Mouse (Mus musculus): Measurements from ENCODE around the gene Gm49387. TPM values are rescaled to one million over a fixed set of nuclear protein-coding genes. Genes with fewer than 3 reads are reported as not detected.

Gene Gm49387
- 1.7 and 2.1 TPM in 2 replicates for polyA plus RNA-seq (2015; fragmentation: Nextera tagmentation; extraction: Ambion mirVana)

DNA sequence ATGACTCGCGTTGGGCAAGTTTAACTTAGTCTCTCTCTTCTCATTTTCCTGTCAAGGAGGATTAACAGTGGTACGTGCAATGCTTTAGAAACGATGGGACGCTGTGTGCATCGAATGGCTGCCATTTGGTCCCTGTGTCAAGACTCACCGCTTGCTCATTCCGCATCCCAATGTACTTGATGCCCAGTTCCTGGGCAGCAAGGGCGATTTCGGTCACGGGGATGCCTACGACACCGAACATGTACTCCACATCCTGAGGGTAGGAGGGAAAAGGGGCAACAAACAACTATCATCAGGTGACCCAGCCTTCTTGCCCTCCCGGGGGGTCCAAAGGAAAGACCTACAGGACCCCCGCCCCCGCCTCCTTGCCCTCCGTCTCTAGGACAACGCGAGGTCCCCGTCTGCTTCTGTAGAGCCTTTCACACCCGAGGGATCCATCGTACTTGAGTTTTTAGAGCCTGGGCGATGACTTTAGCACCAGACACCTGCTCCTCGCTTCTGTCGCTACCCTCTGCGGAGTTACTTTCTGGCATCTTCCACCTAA lies at the start of gene Gm49387:
Gm49387 (minus strand) TSS at position 533 of the 544 bp plus-strand sequence.
- no peaks in the 10 kb centered on the region for H3K27me3 ChIP-seq (replicated peaks; ENCODE audit: control insufficient read depth, insufficient read depth, low read length)
- H3K4me2 ChIP-seq (ENCODE audit: low read length): peak within 1 kb of the TSS; percentile 97
- H3K27ac ChIP-seq (ENCODE audit: low read depth, low read length): peak within 1 kb of the TSS; percentile 86
- whole genome bisulfite sequencing: 5% methylated on average over 26 of the region's 26 CpGs
- peak within 1 kb of the TSS; percentile 75 for H3K9ac ChIP-seq (ENCODE audit: low read depth, low read length)
- ATAC-seq: peak; percentile 66
- no peaks in the 10 kb centered on the region for H3K9me3 ChIP-seq (ENCODE audit: control insufficient read depth, low read length)
- peaks cover 11% of the 10 kb centered on the region for H3K4me1 ChIP-seq (ENCODE audit: control insufficient read depth, insufficient read depth, low read depth, low read length)
- peak within 1 kb of the TSS; percentile 60 for H3K4me3 ChIP-seq (ENCODE audit: low read length)
- H3K36me3 ChIP-seq (ENCODE audit: control insufficient read depth, insufficient read depth, low read length): no peaks in the 10 kb centered on the region

DNA sequence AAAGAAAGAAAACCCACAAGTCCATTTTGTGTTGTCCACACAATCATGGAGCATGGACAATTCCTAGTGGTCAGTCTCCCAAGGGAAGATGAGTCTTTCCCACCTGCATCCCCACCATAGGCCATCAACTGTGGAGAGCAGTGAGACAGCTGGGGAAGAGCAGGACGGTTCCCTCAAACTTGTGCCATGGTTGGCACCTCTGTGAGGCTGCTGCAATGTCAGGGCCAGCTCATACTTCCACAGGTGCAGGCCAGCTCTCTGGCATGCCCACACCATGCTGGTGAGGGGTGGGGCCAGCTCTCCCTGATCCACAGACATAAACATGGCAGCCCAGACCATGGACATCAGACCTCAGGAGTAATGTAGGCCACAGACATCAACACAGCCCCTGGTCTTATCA lies 45.6 kb upstream of the Gm49387 start:
- 83% methylated on average over 1 of the region's 1 CpGs for WGBS
- Histone ChIP-seq H3K9ac (ENCODE audit: low read depth, low read length) (no peak overlapping the region), H3K27ac (ENCODE audit: low read depth, low read length) (no peak overlapping the region), H3K9me3 (ENCODE audit: control insufficient read depth, low read length) (no peaks in the 10 kb centered on the region), H3K27me3 (replicated peaks; ENCODE audit: control insufficient read depth, insufficient read depth, low read length) (no peaks in the 10 kb centered on the region), H3K36me3 (ENCODE audit: control insufficient read depth, insufficient read depth, low read length) (no peaks in the 10 kb centered on the region), H3K4me1 (ENCODE audit: control insufficient read depth, insufficient read depth, low read depth, low read length) (no peaks in the 10 kb centered on the region), H3K4me2 (ENCODE audit: low read length) (no peak overlapping the region), H3K4me3 (ENCODE audit: low read length) (no peak overlapping the region)
- ATAC-seq: no peak

DNA sequence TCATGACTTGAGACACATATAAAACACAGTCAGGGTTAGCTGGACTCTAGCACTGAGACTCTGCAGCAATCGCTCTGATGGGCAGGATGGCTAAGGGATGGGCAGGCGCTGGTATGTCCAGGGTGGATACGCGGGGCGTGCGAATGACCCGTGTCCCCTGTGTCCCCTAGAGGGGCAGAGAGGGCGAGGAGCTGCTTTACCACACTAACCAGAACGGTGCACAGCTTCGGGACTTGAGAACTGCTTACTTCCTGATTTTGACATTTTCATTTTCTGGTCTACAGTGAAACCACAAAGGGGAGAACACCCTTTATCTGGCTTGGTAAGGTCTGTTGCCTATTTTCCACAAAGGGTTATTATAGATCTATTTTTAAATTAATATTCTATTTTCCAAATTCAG lies 45.0 kb upstream of the Gm49387 start:
- no peak for ATAC-seq
- no peaks in the 10 kb centered on the region for H3K36me3 ChIP-seq (ENCODE audit: control insufficient read depth, insufficient read depth, low read length)
- H3K4me2 ChIP-seq (ENCODE audit: low read length): no peak overlapping the region
- H3K27me3 ChIP-seq (replicated peaks; ENCODE audit: control insufficient read depth, insufficient read depth, low read length): no peaks in the 10 kb centered on the region
- no peak overlapping the region for H3K4me3 ChIP-seq (ENCODE audit: low read length)
- H3K9ac ChIP-seq (ENCODE audit: low read depth, low read length): no peak overlapping the region
- H3K4me1 ChIP-seq (ENCODE audit: control insufficient read depth, insufficient read depth, low read depth, low read length): no peaks in the 10 kb centered on the region
- no peaks in the 10 kb centered on the region for H3K9me3 ChIP-seq (ENCODE audit: control insufficient read depth, low read length)
- WGBS: 86% methylated on average over 10 of the region's 10 CpGs
- H3K27ac ChIP-seq (ENCODE audit: low read depth, low read length): no peak overlapping the region

DNA sequence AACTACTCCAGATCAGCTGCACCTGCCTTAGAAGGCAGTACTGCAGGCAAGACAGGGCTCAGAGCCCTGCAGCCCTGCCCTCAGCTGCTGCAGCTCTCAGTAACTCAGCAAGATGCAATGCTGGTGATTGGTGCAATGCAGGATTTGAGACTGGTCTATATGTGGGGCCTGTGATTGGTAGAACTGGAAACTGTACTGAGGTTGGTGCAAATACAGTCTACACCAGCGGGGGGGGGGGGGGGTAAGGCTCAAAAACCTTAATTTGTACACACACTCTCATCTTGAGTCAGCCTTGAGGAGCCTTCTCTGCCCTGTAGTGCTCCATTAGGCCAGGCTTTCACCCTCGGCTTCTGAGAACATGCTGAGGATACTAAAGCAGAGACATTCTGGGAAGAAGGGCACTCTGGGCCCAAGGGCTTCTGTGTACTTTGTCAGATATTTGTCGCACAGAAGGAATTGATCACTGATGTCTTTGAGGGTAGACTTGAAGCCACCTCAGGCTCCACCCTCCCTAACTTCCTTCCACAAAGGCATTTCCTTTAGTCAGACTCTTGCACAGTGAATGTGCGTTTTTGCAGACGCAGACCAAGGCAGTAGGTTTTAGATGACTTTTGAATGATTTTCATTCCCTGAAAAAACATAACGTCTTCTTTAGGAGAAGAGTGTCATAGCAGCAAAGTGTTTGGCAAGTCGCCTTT lies 43.8 kb upstream of the Gm49387 start:
- H3K9ac ChIP-seq (ENCODE audit: low read depth, low read length): no peak overlapping the region
- WGBS: 69% methylated on average over 7 of the region's 7 CpGs
- H3K4me1 ChIP-seq (ENCODE audit: control insufficient read depth, insufficient read depth, low read depth, low read length): no peaks in the 10 kb centered on the region
- no peaks in the 10 kb centered on the region for H3K36me3 ChIP-seq (ENCODE audit: control insufficient read depth, insufficient read depth, low read length)
- no peak overlapping the region for H3K27ac ChIP-seq (ENCODE audit: low read depth, low read length)
- H3K9me3 ChIP-seq (ENCODE audit: control insufficient read depth, low read length): no peaks in the 10 kb centered on the region
- H3K4me3 ChIP-seq (ENCODE audit: low read length): no peak overlapping the region
- no peaks in the 10 kb centered on the region for H3K27me3 ChIP-seq (replicated peaks; ENCODE audit: control insufficient read depth, insufficient read depth, low read length)
- H3K4me2 ChIP-seq (ENCODE audit: low read length): no peak overlapping the region
- no peak for ATAC-seq

DNA sequence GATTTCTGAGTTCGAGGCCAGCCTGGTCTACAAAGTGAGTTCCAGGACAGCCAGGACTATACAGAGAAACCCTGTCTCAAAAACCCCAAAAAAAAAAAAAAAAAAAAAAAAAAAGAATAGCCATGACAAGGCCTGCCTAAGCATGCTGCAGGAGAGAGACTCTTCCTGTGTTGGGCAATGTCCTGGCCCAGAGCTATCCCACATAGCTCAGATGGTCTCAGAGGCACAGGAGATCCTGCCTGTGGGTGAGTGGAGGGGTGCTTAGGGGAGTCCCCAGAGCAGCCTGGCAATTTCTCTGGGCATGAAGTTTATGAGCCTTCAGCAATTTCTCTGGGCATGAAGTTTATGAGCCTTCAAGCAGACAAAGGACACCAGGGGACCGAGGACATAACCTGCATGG lies 42.9 kb upstream of the Gm49387 start:
- no peaks in the 10 kb centered on the region for H3K36me3 ChIP-seq (ENCODE audit: control insufficient read depth, insufficient read depth, low read length)
- no peaks in the 10 kb centered on the region for H3K9me3 ChIP-seq (ENCODE audit: control insufficient read depth, low read length)
- WGBS: 87% methylated on average over 2 of the region's 2 CpGs
- no peak for ATAC-seq
- H3K27ac ChIP-seq (ENCODE audit: low read depth, low read length): no peak overlapping the region
- no peaks in the 10 kb centered on the region for H3K27me3 ChIP-seq (replicated peaks; ENCODE audit: control insufficient read depth, insufficient read depth, low read length)
- no peak overlapping the region for H3K4me2 ChIP-seq (ENCODE audit: low read length)
- H3K9ac ChIP-seq (ENCODE audit: low read depth, low read length): no peak overlapping the region
- H3K4me3 ChIP-seq (ENCODE audit: low read length): no peak overlapping the region
- H3K4me1 ChIP-seq (ENCODE audit: control insufficient read depth, insufficient read depth, low read depth, low read length): no peaks in the 10 kb centered on the region

DNA sequence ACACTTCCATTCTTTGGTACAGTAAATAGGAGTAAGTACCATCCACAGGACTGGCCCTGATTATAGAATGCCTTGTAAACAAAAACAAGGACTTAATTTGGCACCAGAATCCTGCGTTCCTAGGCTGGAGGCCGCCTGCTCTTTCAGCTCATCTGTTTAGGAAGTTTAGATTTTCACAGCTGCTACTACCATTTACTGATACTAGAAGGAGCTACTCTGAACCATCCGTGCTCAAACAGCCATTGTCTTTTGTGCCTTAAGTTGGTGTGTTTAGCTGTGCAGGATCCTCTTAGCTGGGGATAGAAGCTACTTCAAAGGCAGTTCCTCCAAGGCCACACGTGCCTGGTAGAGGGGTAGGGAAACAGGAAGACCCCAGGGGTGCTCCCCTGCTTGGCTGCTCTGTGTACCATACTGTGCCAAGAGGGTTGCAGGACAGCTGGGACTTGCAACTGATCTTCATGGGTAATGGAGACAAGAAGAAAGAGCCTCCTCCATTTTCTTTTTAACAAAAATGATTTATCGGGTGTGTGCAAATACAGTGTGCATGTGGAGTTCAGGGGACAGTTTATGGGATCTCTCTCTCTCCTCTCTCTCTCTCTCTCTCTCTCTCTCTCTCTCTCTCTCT lies 41.4 kb upstream of the Gm49387 start:
- 54% methylated on average over 5 of the region's 5 CpGs for WGBS
- Histone ChIP-seq H3K4me3 (ENCODE audit: low read length) (no peak overlapping the region), H3K27ac (ENCODE audit: low read depth, low read length) (no peak overlapping the region), H3K4me1 (ENCODE audit: control insufficient read depth, insufficient read depth, low read depth, low read length) (no peaks in the 10 kb centered on the region), H3K36me3 (ENCODE audit: control insufficient read depth, insufficient read depth, low read length) (no peaks in the 10 kb centered on the region), H3K4me2 (ENCODE audit: low read length) (no peak overlapping the region), H3K9ac (ENCODE audit: low read depth, low read length) (no peak overlapping the region), H3K27me3 (replicated peaks; ENCODE audit: control insufficient read depth, insufficient read depth, low read length) (no peaks in the 10 kb centered on the region), H3K9me3 (ENCODE audit: control insufficient read depth, low read length) (no peaks in the 10 kb centered on the region)
- ATAC-seq: no peak

DNA sequence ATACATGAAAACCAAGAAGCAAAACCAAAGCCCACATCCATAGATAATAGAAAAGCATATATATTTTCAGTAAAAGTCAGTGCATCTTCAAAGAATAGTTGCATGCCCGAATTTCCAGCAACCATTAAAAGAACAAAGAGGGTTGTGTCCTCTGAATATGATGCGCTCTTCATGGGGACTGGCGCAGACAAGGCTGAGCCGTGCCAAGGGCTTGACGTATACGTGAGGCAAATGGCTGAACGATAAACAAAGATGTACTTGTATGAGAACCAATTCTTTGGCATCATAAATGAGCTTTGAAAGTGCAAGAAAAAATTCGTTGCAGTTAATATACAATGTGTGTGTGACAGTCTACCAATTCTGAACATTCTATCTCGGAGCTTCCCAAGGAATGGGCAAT lies 40.6 kb upstream of the Gm49387 start:
- Histone ChIP-seq H3K9ac (ENCODE audit: low read depth, low read length) (no peak overlapping the region), H3K36me3 (ENCODE audit: control insufficient read depth, insufficient read depth, low read length) (no peaks in the 10 kb centered on the region), H3K4me1 (ENCODE audit: control insufficient read depth, insufficient read depth, low read depth, low read length) (no peaks in the 10 kb centered on the region), H3K27ac (ENCODE audit: low read depth, low read length) (no peak overlapping the region), H3K27me3 (replicated peaks; ENCODE audit: control insufficient read depth, insufficient read depth, low read length) (no peaks in the 10 kb centered on the region), H3K4me2 (ENCODE audit: low read length) (no peak overlapping the region), H3K9me3 (ENCODE audit: control insufficient read depth, low read length) (no peaks in the 10 kb centered on the region), H3K4me3 (ENCODE audit: low read length) (no peak overlapping the region)
- ATAC-seq: no peak
- 77% methylated on average over 9 of the region's 9 CpGs for WGBS

DNA sequence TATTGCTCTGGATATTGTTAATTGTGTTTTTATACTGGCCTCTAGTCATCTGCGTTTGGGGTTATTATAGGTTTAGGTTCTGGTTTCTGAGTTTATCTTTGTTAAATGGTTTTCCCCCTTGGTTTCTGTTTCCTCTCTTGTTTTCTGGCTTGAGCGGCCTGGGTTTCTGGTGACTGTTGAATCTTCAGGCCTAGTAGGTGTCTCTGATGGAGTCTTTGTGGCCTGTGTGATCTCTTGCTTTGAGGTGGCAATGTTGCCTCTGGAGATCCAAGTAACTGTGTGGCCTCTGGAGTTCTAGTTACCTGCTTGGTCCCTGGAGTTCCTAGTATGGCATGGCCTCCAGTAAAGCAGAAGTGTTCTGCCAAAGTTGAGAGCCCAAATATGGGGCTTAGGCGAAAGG lies 40.0 kb upstream of the Gm49387 start:
- no peaks in the 10 kb centered on the region for H3K4me1 ChIP-seq (ENCODE audit: control insufficient read depth, insufficient read depth, low read depth, low read length)
- H3K36me3 ChIP-seq (ENCODE audit: control insufficient read depth, insufficient read depth, low read length): no peaks in the 10 kb centered on the region
- H3K27ac ChIP-seq (ENCODE audit: low read depth, low read length): no peak overlapping the region
- H3K9ac ChIP-seq (ENCODE audit: low read depth, low read length): no peak overlapping the region
- no peaks in the 10 kb centered on the region for H3K27me3 ChIP-seq (replicated peaks; ENCODE audit: control insufficient read depth, insufficient read depth, low read length)
- no peak overlapping the region for H3K4me2 ChIP-seq (ENCODE audit: low read length)
- H3K9me3 ChIP-seq (ENCODE audit: control insufficient read depth, low read length): no peaks in the 10 kb centered on the region
- no peak for ATAC-seq
- WGBS: 96% methylated on average over 3 of the region's 3 CpGs
- no peak overlapping the region for H3K4me3 ChIP-seq (ENCODE audit: low read length)

DNA sequence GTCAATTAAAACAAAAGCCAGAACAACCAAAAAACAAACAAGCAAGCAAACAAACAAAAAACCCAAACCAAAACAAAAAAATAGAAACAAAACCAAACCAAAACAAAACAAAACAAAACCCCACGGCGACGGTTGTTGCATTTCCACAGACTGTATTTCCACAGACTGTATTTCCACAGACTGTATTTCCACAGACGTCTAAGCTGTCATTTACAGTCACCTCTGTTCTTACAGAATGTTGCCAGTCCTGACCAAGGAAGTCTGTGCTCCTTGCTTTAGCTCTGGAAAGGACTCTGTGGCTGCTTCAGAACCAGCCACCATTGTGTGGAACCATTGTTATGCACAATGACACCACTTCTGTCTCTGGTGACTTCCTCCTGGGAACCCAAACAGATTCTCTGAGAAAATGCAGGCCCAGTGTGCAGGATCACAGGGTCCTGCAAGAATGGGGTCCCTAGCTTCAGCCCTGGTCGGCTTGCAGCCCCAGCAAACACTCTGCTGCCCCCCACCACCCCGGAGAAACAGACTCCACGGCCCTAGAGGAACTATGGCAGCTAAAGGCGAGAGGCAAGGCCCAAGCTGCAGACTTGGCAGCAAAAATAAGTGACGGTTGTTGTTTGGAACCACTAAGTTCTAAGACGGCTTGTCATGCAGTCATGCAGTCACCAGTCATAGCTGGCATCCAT lies 31.1 kb upstream of the Gm49387 start:
- H3K9ac ChIP-seq (ENCODE audit: low read depth, low read length): no peak overlapping the region
- no peak overlapping the region for H3K27ac ChIP-seq (ENCODE audit: low read depth, low read length)
- H3K36me3 ChIP-seq (ENCODE audit: control insufficient read depth, insufficient read depth, low read length): peaks cover 8% of the 10 kb centered on the region; the same call in 1 of the 2 replicates
- H3K4me3 ChIP-seq (ENCODE audit: low read length): no peak overlapping the region
- ATAC-seq: no peak
- no peak overlapping the region for H3K4me2 ChIP-seq (ENCODE audit: low read length)
- H3K9me3 ChIP-seq (ENCODE audit: control insufficient read depth, low read length): no peaks in the 10 kb centered on the region
- H3K27me3 ChIP-seq (replicated peaks; ENCODE audit: control insufficient read depth, insufficient read depth, low read length): no peaks in the 10 kb centered on the region
- H3K4me1 ChIP-seq (ENCODE audit: control insufficient read depth, insufficient read depth, low read depth, low read length): peaks cover 10% of the 10 kb centered on the region
- 42% methylated on average over 10 of the region's 10 CpGs for WGBS

Measured in hindbrain, embryonic 16.5 days (tissue).